Mouse (Mus musculus) thymus, postnatal 0 days (tissue): ENCODE results near the gene Mroh3. TPM values are rescaled to one million over a fixed set of nuclear protein-coding genes. Genes with fewer than 3 reads are reported as not detected.

Experiments
- polyA plus RNA-seq: library from polyadenylated mRNA; unstranded; fragments of >200 nt; fragmentation: Nextera tagmentation; extraction: Ambion mirVana; gene quantifications from 2 replicates; pipeline ENCODE4 v1.2.1, GENCODE M21; 2015

Gene Mroh3
- polyA plus RNA-seq, 1 experiment from 2014 or later, result 0.46 TPM

Other genes with a start within 250 kb of the Mroh3 start
- 0.06 and 0.10 TPM in 2 replicates for gene Igfn1, start 206.5 kb downstream of the Mroh3 start, polyA plus RNA-seq
- gene Tmem9, start 204.7 kb downstream of the Mroh3 start, polyA plus RNA-seq, result 71.8 and 72.2 TPM in 2 replicates
- gene Ascl5, start 162.0 kb downstream of the Mroh3 start, polyA plus RNA-seq, result not detected in 2 replicates
- 1.3 and 1.6 TPM in 2 replicates for gene Cacna1s, start 160.1 kb downstream of the Mroh3 start, polyA plus RNA-seq
- 14.8 and 20.3 TPM in 2 replicates for gene Kif21b, start 81.4 kb downstream of the Mroh3 start, polyA plus RNA-seq
- gene Inava, start 21.4 kb upstream of the Mroh3 start, polyA plus RNA-seq, result 5.0 and 5.9 TPM in 2 replicates
- gene Gpr25, start 48.0 kb upstream of the Mroh3 start, polyA plus RNA-seq, result 2.0 and 2.3 TPM in 2 replicates
- gene Camsap2, start 133.3 kb upstream of the Mroh3 start, polyA plus RNA-seq, result 4.4 and 4.8 TPM in 2 replicates
- 15.7 and 17.2 TPM in 2 replicates for gene Ddx59, start 202.4 kb upstream of the Mroh3 start, polyA plus RNA-seq